Mouse (Mus musculus) G1E (cell line): ENCODE data around the gene Uevld.

Experiments
- CTCF ChIP-seq: IDR thresholded peaks from 2 replicates; pipeline ENCODE4 v1.5.1; 2012; ENCODE audit warnings: low read depth, low read length, inconsistent platforms, mixed read lengths
- GATA1 ChIP-seq: IDR thresholded peaks from 2 replicates; pipeline ENCODE4 v1.6.1; 2012; ENCODE audit warnings: borderline replicate concordance, low read length, inconsistent platforms, mixed read lengths

GRCm38 (mm10) chr7:47007109-47007780, 48.9 kb upstream of the Uevld start:
- TF ChIP-seq CTCF (no peak), GATA1 (no peak)
